Mouse (Mus musculus): ENCODE data around the gene Lhfpl4.

- TF ChIP-seq CTCF (IDR thresholded peaks at IDR 0.05 in 2 of 3, conservative IDR thresholded peaks at IDR 0.05 in 1 of 3; ENCODE audit: control insufficient read depth in 1 of 3, insufficient read depth in 1 of 3, low read depth in 2 of 3, low read length in 3 of 3, poor library complexity in 1 of 3, severe bottlenecking in 1 of 3): no peak
- TF ChIP-seq SIN3A (IDR thresholded peaks at IDR 0.05; ENCODE audit: low read length): no peak
- TF ChIP-seq USF2 (IDR thresholded peaks at IDR 0.05; ENCODE audit: borderline replicate concordance in 1 of 2, insufficient read depth in 1 of 2, low read depth in 1 of 2, low read length in 2 of 2): no peak
- no peak for TF ChIP-seq ZC3H11A (IDR thresholded peaks at IDR 0.05; ENCODE audit: low read depth, low read length)
- no peak for TF ChIP-seq MXI1 (IDR thresholded peaks at IDR 0.05; ENCODE audit: low read depth, low read length)
- no peak for TF ChIP-seq NELFE (IDR thresholded peaks at IDR 0.05; ENCODE audit: low read depth, low read length)
- no peak for TF ChIP-seq CHD1 (IDR thresholded peaks at IDR 0.05; ENCODE audit: low read depth, low read length)
- no peak for TF ChIP-seq GABPA (IDR thresholded peaks at IDR 0.05; ENCODE audit: low read depth, low read length)
- no peak for TF ChIP-seq RAD21 (IDR thresholded peaks at IDR 0.05; ENCODE audit: low read depth, low read length)
- TF ChIP-seq POLR2A (IDR thresholded peaks at IDR 0.05; ENCODE audit: control insufficient read depth in 1 of 2, insufficient read depth in 1 of 2, low read depth in 1 of 2, low read length in 2 of 2, poor library complexity in 1 of 2): no peak
Observed at GRCm38 (mm10) chr6:113172011-113172410, 23.2 kb downstream of the Lhfpl4 start.

All from MEL (cell line).